Mouse (Mus musculus): ENCODE data around the gene Ripor1.

DNA sequence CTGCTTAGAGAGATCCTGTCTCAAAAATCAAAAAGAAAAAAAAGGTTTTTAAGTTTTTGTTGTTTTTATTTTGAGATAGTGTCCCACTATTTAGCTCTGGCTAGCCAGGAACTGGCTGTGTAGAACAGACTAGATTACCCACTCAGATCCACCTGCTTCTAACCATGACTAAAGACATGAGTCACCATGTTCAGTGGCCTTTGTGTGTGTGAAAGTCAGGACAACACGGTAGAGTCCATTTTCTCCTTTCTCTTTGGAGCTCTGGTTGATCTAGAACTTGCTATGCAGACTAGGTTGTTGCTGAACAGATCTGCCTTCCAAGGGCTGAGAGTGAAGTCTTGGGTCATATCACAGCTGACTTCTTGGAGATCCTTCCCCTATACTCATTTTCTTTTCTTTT lies 34.8 kb downstream of the Ripor1 start:
- TF ChIP-seq CTCF (conservative IDR thresholded peaks at IDR 0.05 in 1 of 2, IDR thresholded peaks at IDR 0.05 in 1 of 2; ENCODE audit: low read depth in 2 of 2, low read length in 2 of 2): no peak
- no peak for TF ChIP-seq IRF4 (IDR thresholded peaks at IDR 0.05; ENCODE audit: low read depth, low read length)
- TF ChIP-seq POLR2A (IDR thresholded peaks at IDR 0.05; ENCODE audit: low read depth, low read length): no peak
- TF ChIP-seq MAX (IDR thresholded peaks at IDR 0.05; ENCODE audit: low read length): no peak
- peak; percentile 16; the same call in 1 of the 2 replicates for TF ChIP-seq ELF1 (IDR thresholded peaks at IDR 0.05; ENCODE audit: low read depth, low read length)
- no peak for TF ChIP-seq MAZ (IDR thresholded peaks at IDR 0.05; ENCODE audit: low read depth, low read length)
- TF ChIP-seq E2F4 (IDR thresholded peaks at IDR 0.05; ENCODE audit: insufficient replicate concordance, low read depth, low read length): no peak
- TF ChIP-seq MYC (IDR thresholded peaks at IDR 0.05; ENCODE audit: low read depth, low read length): no peak
- TF ChIP-seq USF2 (conservative IDR thresholded peaks at IDR 0.05; ENCODE audit: low read depth, low read length): no peak
- TF ChIP-seq EP300 (IDR thresholded peaks at IDR 0.05; ENCODE audit: low read length): no peak; the same call in 1 of the 2 replicates
- no peak for TF ChIP-seq NELFE (IDR thresholded peaks at IDR 0.05; ENCODE audit: low read depth, low read length)
- no peak for TF ChIP-seq HCFC1 (IDR thresholded peaks at IDR 0.05; ENCODE audit: low read depth, low read length)

All from CH12.LX (cell line).